Mouse (Mus musculus): ENCODE data around the gene Myl3. TPM values are rescaled to one million over a fixed set of nuclear protein-coding genes. Genes with fewer than 3 reads are reported as not detected.

Myl3 gene
- polyA plus RNA-seq, 1 experiment from 2014 or later, result 1.1 TPM

DNA sequence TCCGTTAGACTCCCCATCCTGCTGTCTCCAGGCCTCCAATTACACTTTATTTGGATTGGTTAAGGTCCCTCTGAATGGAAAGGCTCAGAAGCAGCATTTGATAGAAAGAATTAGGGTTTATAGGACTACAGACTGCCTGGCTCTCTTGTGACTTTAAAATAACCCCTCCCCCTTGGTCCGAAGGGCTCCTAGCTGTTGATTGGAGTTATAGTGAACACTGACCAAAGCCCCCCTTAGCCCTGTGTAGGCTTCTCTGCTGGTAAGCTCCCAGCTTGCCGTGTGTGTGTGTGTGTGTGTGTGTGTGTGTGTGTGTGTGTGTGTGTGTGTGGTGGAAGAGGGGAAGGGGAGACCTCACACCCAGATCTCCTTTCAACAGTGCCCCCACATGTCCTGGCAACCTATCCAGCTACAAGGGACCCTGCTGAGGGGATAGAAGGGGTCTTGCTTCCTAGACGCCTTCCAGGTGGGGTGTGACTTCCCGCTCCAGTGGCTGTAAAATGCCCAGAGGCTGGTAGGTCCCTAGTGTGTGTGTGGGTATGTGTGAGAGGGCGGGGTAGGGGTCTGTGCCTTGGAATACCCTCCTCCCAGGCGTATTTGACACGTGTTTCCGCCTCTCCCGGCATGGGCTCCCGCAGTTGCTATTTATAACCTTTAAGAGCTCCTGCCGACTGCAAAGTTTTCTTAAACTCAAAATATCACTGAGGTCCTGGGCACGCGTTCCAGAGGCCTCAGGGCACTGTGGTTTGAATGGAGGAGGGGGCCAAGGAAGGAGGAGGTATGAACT lies 8.9 kb downstream of the Myl3 start:
- no peak overlapping the region for H3K27ac ChIP-seq (ENCODE audit: low read depth, low read length)
- no peak overlapping the region for H3K9ac ChIP-seq (ENCODE audit: low read depth, low read length)
- no peaks in the 10 kb centered on the region for H3K4me1 ChIP-seq (ENCODE audit: control insufficient read depth, insufficient read depth, low read depth, low read length)
- ATAC-seq, result no peak
- no peaks in the 10 kb centered on the region; the same call in 1 of the 2 replicates for H3K27me3 ChIP-seq (replicated peaks; ENCODE audit: control insufficient read depth, insufficient read depth, low read length)
- no peaks in the 10 kb centered on the region for H3K36me3 ChIP-seq (ENCODE audit: control insufficient read depth, insufficient read depth, low read length)
- no peak overlapping the region for H3K4me3 ChIP-seq (ENCODE audit: low read length)
- no peaks in the 10 kb centered on the region for H3K9me3 ChIP-seq (ENCODE audit: control insufficient read depth, low read length)
- H3K4me2 ChIP-seq (ENCODE audit: low read length), result no peak overlapping the region
- 59% methylated on average over 14 of the region's 14 CpGs for WGBS

DNA sequence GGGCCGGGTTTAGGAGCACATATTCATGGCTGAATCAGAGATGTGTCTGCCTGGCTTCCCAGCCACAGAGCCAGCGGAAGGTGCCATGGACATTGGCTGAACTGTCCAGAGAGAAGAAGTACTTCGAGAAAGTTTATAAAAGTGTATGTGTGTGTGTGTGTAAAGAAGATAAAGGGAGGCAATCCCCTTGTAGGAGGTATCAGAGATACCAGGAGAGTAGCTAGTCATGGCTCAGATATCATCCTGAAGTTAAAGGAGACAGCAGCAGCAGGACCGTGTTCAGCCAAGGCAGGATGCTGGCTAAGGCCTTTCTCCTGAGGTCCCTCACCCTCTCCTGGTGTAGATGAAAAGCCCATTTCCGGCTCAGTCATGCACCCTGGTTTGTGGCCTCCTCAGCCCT lies 9.8 kb downstream of the Myl3 start:
- Histone ChIP-seq H3K9me3 (ENCODE audit: control insufficient read depth, low read length) (no peaks in the 10 kb centered on the region), H3K27ac (ENCODE audit: low read depth, low read length) (no peak overlapping the region), H3K9ac (ENCODE audit: low read depth, low read length) (no peak overlapping the region), H3K4me2 (ENCODE audit: low read length) (no peak overlapping the region), H3K4me3 (ENCODE audit: low read length) (no peak overlapping the region), H3K36me3 (ENCODE audit: control insufficient read depth, insufficient read depth, low read length) (no peaks in the 10 kb centered on the region), H3K27me3 (replicated peaks; ENCODE audit: control insufficient read depth, insufficient read depth, low read length) (no peaks in the 10 kb centered on the region), H3K4me1 (ENCODE audit: control insufficient read depth, insufficient read depth, low read depth, low read length) (no peaks in the 10 kb centered on the region)
- WGBS, result 83% methylated on average over 5 of the region's 5 CpGs
- ATAC-seq, result no peak

DNA sequence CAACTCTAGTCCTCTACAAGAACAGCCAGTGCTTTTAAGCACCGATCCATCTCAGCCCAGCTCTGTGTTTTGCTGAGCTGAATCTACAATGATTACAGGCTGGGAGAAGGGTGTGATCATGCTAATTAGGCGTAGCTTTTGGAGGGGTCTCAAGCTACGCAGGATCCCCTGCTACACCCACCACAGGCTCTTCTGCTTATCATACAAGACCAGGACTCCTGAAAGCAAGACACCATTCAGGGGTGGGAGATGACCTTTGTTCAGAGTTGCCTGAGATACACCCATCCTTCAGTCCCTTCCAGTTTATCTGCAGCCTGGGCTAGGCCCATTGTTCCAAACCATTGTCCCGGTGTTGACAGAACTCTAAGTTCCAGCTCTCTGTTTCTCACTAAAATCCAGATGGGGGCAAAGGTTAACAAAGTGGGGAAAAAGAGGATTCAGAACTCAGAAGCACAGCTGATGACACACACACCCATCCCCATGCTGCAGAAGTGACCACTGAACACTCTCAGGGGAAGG lies 11.3 kb downstream of the Myl3 start:
- Histone ChIP-seq H3K4me1 (ENCODE audit: control insufficient read depth, insufficient read depth, low read depth, low read length) (no peaks in the 10 kb centered on the region), H3K27ac (ENCODE audit: low read depth, low read length) (no peak overlapping the region), H3K4me3 (ENCODE audit: low read length) (no peak overlapping the region), H3K9me3 (ENCODE audit: control insufficient read depth, low read length) (no peaks in the 10 kb centered on the region), H3K36me3 (ENCODE audit: control insufficient read depth, insufficient read depth, low read length) (no peaks in the 10 kb centered on the region), H3K27me3 (replicated peaks; ENCODE audit: control insufficient read depth, insufficient read depth, low read length) (no peaks in the 10 kb centered on the region), H3K9ac (ENCODE audit: low read depth, low read length) (no peak overlapping the region), H3K4me2 (ENCODE audit: low read length) (no peak overlapping the region)
- WGBS, result 61% methylated on average over 4 of the region's 4 CpGs
- ATAC-seq, result no peak

DNA sequence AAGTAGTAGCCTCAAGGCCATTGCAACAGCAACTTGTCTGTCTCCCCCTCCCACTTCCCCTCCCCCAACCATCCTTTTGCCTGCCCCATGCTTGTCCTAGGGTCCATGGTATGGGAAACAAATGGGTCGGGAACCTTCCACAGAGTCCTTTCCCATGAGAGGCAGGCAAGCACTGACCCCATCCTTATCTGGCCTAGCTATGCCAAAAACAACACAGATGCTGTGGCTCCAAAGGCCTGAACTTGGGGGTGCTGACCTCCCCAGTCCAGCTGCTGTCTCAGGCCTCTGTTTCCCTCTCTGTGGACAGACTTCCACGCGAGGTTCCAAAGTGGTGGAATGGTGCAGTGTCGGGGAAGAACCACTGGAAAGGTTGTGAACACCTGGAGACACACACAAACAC lies 12.1 kb downstream of the Myl3 start:
- Histone ChIP-seq H3K9ac (ENCODE audit: low read depth, low read length) (no peak overlapping the region), H3K4me2 (ENCODE audit: low read length) (no peak overlapping the region), H3K27ac (ENCODE audit: low read depth, low read length) (no peak overlapping the region), H3K36me3 (ENCODE audit: control insufficient read depth, insufficient read depth, low read length) (no peaks in the 10 kb centered on the region), H3K4me3 (ENCODE audit: low read length) (no peak overlapping the region), H3K9me3 (ENCODE audit: control insufficient read depth, low read length) (no peaks in the 10 kb centered on the region), H3K4me1 (ENCODE audit: control insufficient read depth, insufficient read depth, low read depth, low read length) (no peaks in the 10 kb centered on the region), H3K27me3 (replicated peaks; ENCODE audit: control insufficient read depth, insufficient read depth, low read length) (no peaks in the 10 kb centered on the region)
- ATAC-seq, result no peak
- 86% methylated on average over 4 of the region's 4 CpGs for WGBS

DNA sequence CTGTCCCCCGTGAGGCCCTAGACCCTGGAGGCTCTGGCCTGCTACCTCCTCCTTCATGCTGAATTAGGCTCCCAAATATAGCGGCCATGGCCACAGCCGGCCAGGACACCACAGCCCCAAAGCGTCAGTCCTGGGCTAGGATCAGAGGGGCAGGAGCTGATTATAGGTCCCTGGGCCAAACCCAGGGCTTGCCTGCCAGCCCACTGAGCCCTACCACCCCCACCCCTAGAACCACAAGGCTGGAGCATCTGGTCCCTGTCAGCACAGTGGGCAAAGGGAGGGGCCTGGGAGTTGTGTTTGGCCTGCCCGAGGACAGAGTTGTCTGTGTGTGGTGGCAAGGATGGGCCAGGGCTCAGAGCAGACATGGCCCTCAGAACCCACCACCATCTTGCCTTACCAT lies 16.2 kb downstream of the Myl3 start:
- no peak for ATAC-seq
- Histone ChIP-seq H3K4me3 (ENCODE audit: low read length) (no peak overlapping the region), H3K27me3 (replicated peaks; ENCODE audit: control insufficient read depth, insufficient read depth, low read length) (no peaks in the 10 kb centered on the region), H3K9ac (ENCODE audit: low read depth, low read length) (no peak overlapping the region), H3K36me3 (ENCODE audit: control insufficient read depth, insufficient read depth, low read length) (no peaks in the 10 kb centered on the region), H3K4me1 (ENCODE audit: control insufficient read depth, insufficient read depth, low read depth, low read length) (no peaks in the 10 kb centered on the region), H3K4me2 (ENCODE audit: low read length) (no peak overlapping the region), H3K27ac (ENCODE audit: low read depth, low read length) (no peak overlapping the region), H3K9me3 (ENCODE audit: control insufficient read depth, low read length) (no peaks in the 10 kb centered on the region)
- WGBS, result 84% methylated on average over 5 of the region's 5 CpGs

- no peak overlapping the region for H3K4me2 ChIP-seq (ENCODE audit: low read length)
- 72% methylated on average over 8 of the region's 8 CpGs for WGBS
- no peak for ATAC-seq
These were observed 16.9 kb downstream of the Myl3 start for GRCm38 (mm10) chr9:110758605-110759004.

GRCm38 (mm10) chr9:110759265-110759664 lies 17.6 kb downstream of the Myl3 start:
- no peak for ATAC-seq
- no peak overlapping the region for H3K9ac ChIP-seq (ENCODE audit: low read depth, low read length)
- H3K4me3 ChIP-seq (ENCODE audit: low read length), result no peak overlapping the region
- 70% methylated on average over 2 of the region's 2 CpGs for whole genome bisulfite sequencing
- no peaks in the 10 kb centered on the region for H3K4me1 ChIP-seq (ENCODE audit: control insufficient read depth, insufficient read depth, low read depth, low read length)
- H3K4me2 ChIP-seq (ENCODE audit: low read length), result no peak overlapping the region
- no peaks in the 10 kb centered on the region for H3K36me3 ChIP-seq (ENCODE audit: control insufficient read depth, insufficient read depth, low read length)
- no peaks in the 10 kb centered on the region for H3K27me3 ChIP-seq (replicated peaks; ENCODE audit: control insufficient read depth, insufficient read depth, low read length)
- no peak overlapping the region for H3K27ac ChIP-seq (ENCODE audit: low read depth, low read length)
- no peaks in the 10 kb centered on the region for H3K9me3 ChIP-seq (ENCODE audit: control insufficient read depth, low read length)

More at GRCm38 (mm10) chr9:110758605-110759004, 16.9 kb downstream of the Myl3 start:
- no peak overlapping the region; the same call in 1 of the 2 replicates for H3K9ac ChIP-seq (ENCODE audit: low read depth, low read length)
- no peaks in the 10 kb centered on the region for H3K36me3 ChIP-seq (ENCODE audit: control insufficient read depth, insufficient read depth, low read length)
- H3K4me3 ChIP-seq (ENCODE audit: low read length), result no peak overlapping the region
- no peak overlapping the region for H3K27ac ChIP-seq (ENCODE audit: low read depth, low read length)
- no peaks in the 10 kb centered on the region for H3K4me1 ChIP-seq (ENCODE audit: control insufficient read depth, insufficient read depth, low read depth, low read length)
- H3K27me3 ChIP-seq (replicated peaks; ENCODE audit: control insufficient read depth, insufficient read depth, low read length), result no peaks in the 10 kb centered on the region
- no peaks in the 10 kb centered on the region for H3K9me3 ChIP-seq (ENCODE audit: control insufficient read depth, low read length)

GRCm38 (mm10) chr9:110760886-110761285 lies 19.2 kb downstream of the Myl3 start:
- H3K4me2 ChIP-seq (ENCODE audit: low read length), result no peak overlapping the region
- H3K27ac ChIP-seq (ENCODE audit: low read depth, low read length), result no peak overlapping the region
- no peaks in the 10 kb centered on the region for H3K9me3 ChIP-seq (ENCODE audit: control insufficient read depth, low read length)
- H3K4me3 ChIP-seq (ENCODE audit: low read length), result no peak overlapping the region
- ATAC-seq, result no peak
- WGBS, result 83% methylated on average over 8 of the region's 8 CpGs
- H3K4me1 ChIP-seq (ENCODE audit: control insufficient read depth, insufficient read depth, low read depth, low read length), result no peaks in the 10 kb centered on the region
- H3K9ac ChIP-seq (ENCODE audit: low read depth, low read length), result no peak overlapping the region
- no peaks in the 10 kb centered on the region for H3K27me3 ChIP-seq (replicated peaks; ENCODE audit: control insufficient read depth, insufficient read depth, low read length)
- H3K36me3 ChIP-seq (ENCODE audit: control insufficient read depth, insufficient read depth, low read length), result no peaks in the 10 kb centered on the region

GRCm38 (mm10) chr9:110762763-110763162 lies 21.1 kb downstream of the Myl3 start:
- ATAC-seq, result no peak
- Histone ChIP-seq H3K27me3 (replicated peaks; ENCODE audit: control insufficient read depth, insufficient read depth, low read length) (no peaks in the 10 kb centered on the region), H3K4me3 (ENCODE audit: low read length) (no peak overlapping the region), H3K27ac (ENCODE audit: low read depth, low read length) (no peak overlapping the region), H3K4me2 (ENCODE audit: low read length) (no peak overlapping the region), H3K9ac (ENCODE audit: low read depth, low read length) (no peak overlapping the region), H3K9me3 (ENCODE audit: control insufficient read depth, low read length) (no peaks in the 10 kb centered on the region), H3K36me3 (ENCODE audit: control insufficient read depth, insufficient read depth, low read length) (no peaks in the 10 kb centered on the region), H3K4me1 (ENCODE audit: control insufficient read depth, insufficient read depth, low read depth, low read length) (no peaks in the 10 kb centered on the region)
- WGBS, result 79% methylated on average over 10 of the region's 10 CpGs
